Mouse (Mus musculus) liver, adult 2 months (tissue): ENCODE results near the gene 1110059E24Rik.

Experiments
- CTCF ChIP-seq: fragments of 200-500 bp; IDR thresholded peaks from 2 replicates; pipeline ENCODE4 v1.5.1; 2011; ENCODE audit warnings: low read depth, low read length, control low read depth
- POLR2A ChIP-seq: fragments of 200-500 bp; IDR thresholded peaks from 2 replicates; pipeline ENCODE4 v1.6.1; 2011; ENCODE audit warnings: low read length, control low read depth; ENCODE audit not compliant: insufficient read depth; ENCODE audit errors: extremely low read depth

DNA sequence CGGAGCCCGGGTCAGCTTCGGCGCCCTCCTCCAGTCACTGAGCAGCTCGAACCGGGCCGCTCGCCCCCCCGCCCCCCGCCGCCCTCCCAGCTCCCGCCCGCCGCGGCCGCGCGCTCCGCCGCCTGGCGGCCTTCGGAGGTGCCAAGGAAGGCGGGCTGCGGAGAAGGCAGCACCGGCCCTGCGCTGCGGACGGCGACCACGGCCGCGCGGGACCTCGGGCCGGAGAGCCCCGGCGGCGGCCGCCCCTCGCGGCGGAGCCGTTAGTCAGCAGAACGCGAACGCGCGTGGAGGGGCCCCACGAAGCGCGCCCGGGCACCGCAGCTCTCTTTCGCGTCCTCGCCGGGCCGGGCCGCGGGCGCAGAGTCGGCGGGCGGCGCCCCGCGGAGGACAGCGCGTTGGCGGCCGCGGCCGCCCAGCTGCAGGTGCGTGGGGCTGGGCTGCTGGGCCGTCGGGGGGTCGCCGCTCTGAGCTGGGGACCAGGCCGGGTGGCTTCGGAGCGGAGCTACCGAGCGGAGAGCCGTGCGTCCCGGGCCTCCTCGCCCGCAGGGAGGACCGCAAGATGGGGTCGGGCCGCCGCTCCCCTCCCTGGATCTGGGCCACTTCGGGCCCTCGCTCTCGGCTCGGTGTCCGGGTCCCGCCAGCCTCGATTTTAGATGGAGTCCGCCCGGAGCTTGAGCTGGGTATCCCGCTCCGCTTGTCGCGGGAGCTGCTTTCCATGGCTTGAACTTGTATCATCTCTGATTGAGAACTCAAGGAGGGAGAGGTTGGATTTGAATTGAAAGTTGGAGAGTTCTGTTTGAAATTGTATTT is 601 bp upstream of the 1110059E24Rik start, which contains the start of gene Abhd17b:
- TF ChIP-seq CTCF (peak; percentile 50), POLR2A (peak; percentile 59; the same call in 1 of the 2 replicates)
